Mouse (Mus musculus) E14TG2a.4 (cell line): ENCODE data around the gene Jarid2.

Experiments used
- CTCF ChIP-seq: conservative IDR thresholded peaks from 2 replicates; pipeline ENCODE4 v1.5.1; 2014; ENCODE audit warnings: low read length
- POU5F1 ChIP-seq: IDR thresholded peaks from 2 replicates; pipeline ENCODE4 v1.6.1; 2014; ENCODE audit warnings: low read length, borderline replicate concordance

GRCm38 (mm10) chr13:44733373-44734111, 4.3 kb downstream of the Jarid2 start:
- TF ChIP-seq CTCF, result no peak
- TF ChIP-seq POU5F1, result no peak
